Mouse (Mus musculus): Measurements from ENCODE around the gene Gab1. TPM values are rescaled to one million over a fixed set of nuclear protein-coding genes. Genes with fewer than 3 reads are reported as not detected.
A peak's percentile ranks its signal among the peaks of the same experiment; 100 is the strongest.
"Not testable (repeated sequence)": the region's sequence is repeated elsewhere in the genome, so short reads cannot be mapped to it uniquely, and the experiment has no call there.

The Gab1 gene
- polyA plus RNA-seq, 1 experiment from 2014 or later: 25.9 TPM

DNA sequence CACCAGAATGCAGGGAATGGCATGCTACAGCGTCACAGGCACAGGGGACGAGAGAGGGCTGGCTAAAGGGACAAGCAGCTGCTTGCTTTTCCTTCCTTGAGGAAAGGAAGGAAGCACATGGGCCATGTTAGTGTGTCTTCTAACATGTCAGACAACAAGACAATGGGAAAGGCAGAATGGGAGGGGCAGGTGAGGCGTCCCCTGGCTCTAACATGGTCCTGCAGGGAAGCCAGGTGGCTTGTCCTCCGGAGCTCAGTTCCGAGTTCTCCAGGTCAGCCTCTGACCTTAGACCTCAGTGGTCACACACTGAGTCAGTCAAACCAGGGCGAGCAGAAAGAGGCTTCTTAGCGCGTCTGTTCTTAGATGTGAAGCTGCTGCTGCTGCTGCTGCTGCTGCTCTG, 103.9 kb downstream of the Gab1 start:
- Histone ChIP-seq H3K9me3 (replicated peaks; ENCODE audit: control insufficient read depth, low read length) (no peaks in the 10 kb centered on the region), H3K27ac (replicated peaks; ENCODE audit: low read depth, low read length) (no peak overlapping the region), H3K4me2 (ENCODE audit: low read depth, low read length) (no peak overlapping the region), H3K9ac (replicated peaks; ENCODE audit: low read length) (no peak overlapping the region), H3K4me1 (ENCODE audit: control insufficient read depth, insufficient read depth, low read length) (no peaks in the 10 kb centered on the region), H3K36me3 (replicated peaks; ENCODE audit: control insufficient read depth, insufficient read depth, low read depth, low read length) (no peaks in the 10 kb centered on the region), H3K4me3 (ENCODE audit: low read depth, low read length) (no peak overlapping the region), H3K27me3 (ENCODE audit: control insufficient read depth, insufficient read depth, low read length) (no peaks in the 10 kb centered on the region)
- 58% methylated on average over 8 of the region's 8 CpGs for WGBS
- ATAC-seq (replicated peaks; ENCODE audit: insufficient number of reproducible peaks, low FRiP score, low TSS enrichment, low read depth): no peak
- no peak for DNase-seq (ENCODE audit: low spot score)

DNA sequence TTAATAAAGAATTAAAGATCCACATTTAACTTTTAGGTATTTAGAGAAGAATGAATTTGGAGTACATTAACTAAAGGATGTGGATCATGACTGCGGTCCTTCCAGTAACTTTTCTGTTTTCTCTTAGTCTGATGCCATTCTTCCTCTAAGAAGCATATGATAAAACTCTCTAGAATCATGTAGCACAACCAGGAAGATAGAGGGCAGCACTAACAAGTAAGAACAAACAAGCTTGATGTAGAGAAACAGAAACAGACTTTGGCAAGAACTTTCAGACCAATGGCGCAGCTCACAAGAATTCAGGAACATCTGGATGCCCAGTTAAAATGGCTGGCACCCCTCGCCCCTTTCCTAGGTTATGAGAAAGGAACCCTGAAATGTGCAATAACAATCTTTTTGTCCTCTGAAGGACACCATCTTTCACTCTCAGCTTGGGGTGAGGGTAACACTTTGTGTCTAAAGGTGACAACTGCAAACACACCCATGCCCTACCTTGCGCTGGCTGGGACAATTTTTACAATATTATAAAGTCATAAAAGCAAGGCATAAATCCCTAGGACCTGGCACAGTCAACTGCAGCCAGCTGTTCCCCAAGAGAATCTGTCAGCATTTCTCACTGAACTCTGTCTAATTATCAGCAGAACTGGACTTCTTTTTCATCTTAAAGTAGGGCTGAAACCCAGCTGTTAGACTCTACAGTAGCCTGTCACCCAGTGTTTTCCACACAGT, 107.4 kb downstream of the Gab1 start:
- H3K4me2 ChIP-seq (ENCODE audit: low read depth, low read length): no peak overlapping the region
- no peaks in the 10 kb centered on the region for H3K4me1 ChIP-seq (ENCODE audit: control insufficient read depth, insufficient read depth, low read length)
- no peaks in the 10 kb centered on the region for H3K27me3 ChIP-seq (ENCODE audit: control insufficient read depth, insufficient read depth, low read length)
- H3K36me3 ChIP-seq (replicated peaks; ENCODE audit: control insufficient read depth, insufficient read depth, low read depth, low read length): no peaks in the 10 kb centered on the region
- ATAC-seq (replicated peaks; ENCODE audit: insufficient number of reproducible peaks, low FRiP score, low TSS enrichment, low read depth) (no peak), DNase-seq (ENCODE audit: low spot score) (peak; percentile 25)
- H3K27ac ChIP-seq (replicated peaks; ENCODE audit: low read depth, low read length): no peak overlapping the region
- no peaks in the 10 kb centered on the region for H3K9me3 ChIP-seq (replicated peaks; ENCODE audit: control insufficient read depth, low read length)
- no peak overlapping the region for H3K4me3 ChIP-seq (ENCODE audit: low read depth, low read length)
- no peak overlapping the region for H3K9ac ChIP-seq (replicated peaks; ENCODE audit: low read length)
- WGBS: 88% methylated on average over 4 of the region's 4 CpGs

DNA sequence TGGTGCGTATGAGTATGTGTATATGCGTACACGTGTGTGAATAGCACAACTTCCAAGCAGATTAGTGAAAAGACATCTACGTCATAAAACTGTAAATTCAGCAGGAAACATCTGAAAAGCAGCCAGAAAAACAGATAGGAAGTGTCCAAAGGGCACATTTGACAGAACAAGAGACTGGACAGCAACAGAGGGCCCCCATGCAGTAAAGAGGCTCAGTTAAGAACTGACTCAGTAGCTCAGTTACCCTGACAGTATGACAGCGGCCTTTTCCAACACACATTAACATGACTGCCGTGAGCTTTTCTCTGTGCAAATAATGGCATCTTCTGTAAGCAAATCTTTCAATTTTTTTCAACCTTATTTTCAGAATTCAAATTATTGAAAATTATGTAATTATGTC, 111.9 kb downstream of the Gab1 start:
- no peak for ATAC-seq (replicated peaks; ENCODE audit: insufficient number of reproducible peaks, low FRiP score, low TSS enrichment, low read depth)

DNA sequence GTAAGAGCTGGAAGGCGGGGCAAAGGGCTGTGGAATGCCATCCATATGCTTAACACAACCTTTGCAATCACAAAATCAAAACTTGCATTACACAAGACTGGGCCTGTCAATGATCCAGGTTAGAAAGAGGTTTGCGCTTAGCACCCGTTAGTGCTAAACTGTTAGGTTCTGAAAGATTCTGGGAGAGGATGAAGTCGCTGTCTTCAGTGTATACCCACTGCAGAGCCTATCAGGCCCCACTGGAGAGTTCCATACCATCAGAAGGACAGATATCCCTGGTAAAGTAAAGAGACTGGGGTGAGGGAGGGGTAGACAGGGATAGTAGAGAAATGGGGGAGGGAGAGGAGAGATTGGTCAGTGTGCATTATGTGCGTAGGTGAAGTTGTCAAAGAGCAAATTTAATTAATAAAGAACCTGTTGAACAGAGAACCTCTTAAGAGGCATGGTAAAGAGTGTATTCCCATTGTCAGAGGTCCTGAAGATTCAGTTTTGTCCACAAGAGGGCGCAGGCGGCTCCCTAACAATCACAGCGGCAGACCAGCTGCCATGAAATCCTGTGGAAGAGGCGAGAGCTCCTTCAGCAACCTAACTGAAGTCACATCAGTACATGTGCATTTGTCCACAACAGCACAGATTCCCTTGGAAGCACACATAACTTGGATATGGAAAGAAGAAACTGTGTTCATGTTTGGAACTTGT, 127.2 kb downstream of the Gab1 start:
- Histone ChIP-seq H3K36me3 (replicated peaks; ENCODE audit: control insufficient read depth, insufficient read depth, low read depth, low read length) (no peaks in the 10 kb centered on the region), H3K27me3 (ENCODE audit: control insufficient read depth, insufficient read depth, low read length) (no peaks in the 10 kb centered on the region), H3K9me3 (replicated peaks; ENCODE audit: control insufficient read depth, low read length) (no peaks in the 10 kb centered on the region), H3K4me2 (ENCODE audit: low read depth, low read length) (no peak overlapping the region), H3K27ac (replicated peaks; ENCODE audit: low read depth, low read length) (no peak overlapping the region), H3K9ac (replicated peaks; ENCODE audit: low read length) (no peak overlapping the region), H3K4me3 (ENCODE audit: low read depth, low read length) (no peak overlapping the region), H3K4me1 (ENCODE audit: control insufficient read depth, insufficient read depth, low read length) (no peaks in the 10 kb centered on the region)
- ATAC-seq (replicated peaks; ENCODE audit: insufficient number of reproducible peaks, low FRiP score, low TSS enrichment, low read depth) (peak; percentile 68), DNase-seq (ENCODE audit: low spot score) (peak; percentile 92)
- 30% methylated on average over 9 of the region's 9 CpGs for whole genome bisulfite sequencing

More for the DNA sequence above, 111.9 kb downstream of the Gab1 start:
- no peak overlapping the region for H3K4me3 ChIP-seq (ENCODE audit: low read depth, low read length)
- no peaks in the 10 kb centered on the region for H3K36me3 ChIP-seq (replicated peaks; ENCODE audit: control insufficient read depth, insufficient read depth, low read depth, low read length)
- no peaks in the 10 kb centered on the region for H3K9me3 ChIP-seq (replicated peaks; ENCODE audit: control insufficient read depth, low read length)
- no peak overlapping the region for H3K9ac ChIP-seq (replicated peaks; ENCODE audit: low read length)
- H3K27me3 ChIP-seq (ENCODE audit: control insufficient read depth, insufficient read depth, low read length): no peaks in the 10 kb centered on the region
- WGBS: 92% methylated on average over 6 of the region's 6 CpGs
- DNase-seq (ENCODE audit: low spot score): no peak
- H3K27ac ChIP-seq (replicated peaks; ENCODE audit: low read depth, low read length): no peak overlapping the region
- no peaks in the 10 kb centered on the region for H3K4me1 ChIP-seq (ENCODE audit: control insufficient read depth, insufficient read depth, low read length)
- H3K4me2 ChIP-seq (ENCODE audit: low read depth, low read length): no peak overlapping the region

DNA sequence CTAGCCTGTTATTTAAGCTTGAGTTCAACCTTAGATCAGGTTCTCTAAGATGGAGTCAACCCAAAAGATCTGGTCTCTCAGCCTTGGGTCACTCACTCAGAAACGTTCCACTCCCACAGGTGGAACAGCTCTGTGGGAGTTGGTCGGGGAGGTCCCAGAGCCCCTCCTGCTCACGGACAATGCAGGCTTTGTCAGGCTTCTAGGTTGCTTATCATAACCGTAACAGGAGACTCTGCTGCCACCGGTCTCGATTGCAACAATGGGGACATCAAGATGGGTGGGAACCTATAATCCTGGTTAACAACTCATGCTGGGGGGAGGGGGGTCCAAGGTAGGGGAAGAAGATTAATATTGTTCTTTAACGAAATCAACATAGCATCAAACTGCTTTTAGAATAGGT, 127.9 kb downstream of the Gab1 start:
- Histone ChIP-seq H3K4me1 (ENCODE audit: control insufficient read depth, insufficient read depth, low read length) (no peaks in the 10 kb centered on the region), H3K9ac (replicated peaks; ENCODE audit: low read length) (no peak overlapping the region), H3K36me3 (replicated peaks; ENCODE audit: control insufficient read depth, insufficient read depth, low read depth, low read length) (no peaks in the 10 kb centered on the region), H3K4me2 (ENCODE audit: low read depth, low read length) (no peak overlapping the region), H3K27me3 (ENCODE audit: control insufficient read depth, insufficient read depth, low read length) (no peaks in the 10 kb centered on the region), H3K4me3 (ENCODE audit: low read depth, low read length) (no peak overlapping the region), H3K9me3 (replicated peaks; ENCODE audit: control insufficient read depth, low read length) (no peaks in the 10 kb centered on the region), H3K27ac (replicated peaks; ENCODE audit: low read depth, low read length) (no peak overlapping the region)
- 63% methylated on average over 7 of the region's 7 CpGs for WGBS
- DNase-seq (ENCODE audit: low spot score) (no peak), ATAC-seq (replicated peaks; ENCODE audit: insufficient number of reproducible peaks, low FRiP score, low TSS enrichment, low read depth) (no peak)

DNA sequence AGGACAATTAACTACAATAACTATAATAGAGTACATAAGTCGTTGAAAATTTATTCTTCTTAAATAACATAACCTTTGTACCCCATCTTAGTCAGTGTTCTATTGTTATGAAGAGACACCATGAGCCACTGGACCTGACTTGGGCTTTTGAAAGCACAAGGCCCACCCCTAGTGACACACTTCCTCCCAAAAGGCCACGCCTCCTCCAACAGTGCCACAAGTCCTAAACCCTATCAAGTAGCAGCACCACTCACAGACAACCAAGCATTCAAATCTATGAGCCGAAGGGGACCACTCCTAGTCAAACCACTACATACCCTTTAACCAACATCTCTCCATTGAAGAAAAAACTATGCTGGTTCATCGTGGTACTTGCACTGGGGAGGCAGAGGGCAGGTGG, 131.2 kb downstream of the Gab1 start:
- WGBS: 86% methylated on average over 4 of the region's 4 CpGs
- Histone ChIP-seq H3K9ac (replicated peaks; ENCODE audit: low read length) (no peak overlapping the region), H3K27ac (replicated peaks; ENCODE audit: low read depth, low read length) (no peak overlapping the region), H3K27me3 (ENCODE audit: control insufficient read depth, insufficient read depth, low read length) (no peaks in the 10 kb centered on the region), H3K4me1 (ENCODE audit: control insufficient read depth, insufficient read depth, low read length) (no peaks in the 10 kb centered on the region), H3K4me2 (ENCODE audit: low read depth, low read length) (no peak overlapping the region), H3K4me3 (ENCODE audit: low read depth, low read length) (no peak overlapping the region), H3K9me3 (replicated peaks; ENCODE audit: control insufficient read depth, low read length) (no peaks in the 10 kb centered on the region), H3K36me3 (replicated peaks; ENCODE audit: control insufficient read depth, insufficient read depth, low read depth, low read length) (no peaks in the 10 kb centered on the region)
- ATAC-seq (replicated peaks; ENCODE audit: insufficient number of reproducible peaks, low FRiP score, low TSS enrichment, low read depth): no peak
- DNase-seq (ENCODE audit: low spot score): no peak

DNA sequence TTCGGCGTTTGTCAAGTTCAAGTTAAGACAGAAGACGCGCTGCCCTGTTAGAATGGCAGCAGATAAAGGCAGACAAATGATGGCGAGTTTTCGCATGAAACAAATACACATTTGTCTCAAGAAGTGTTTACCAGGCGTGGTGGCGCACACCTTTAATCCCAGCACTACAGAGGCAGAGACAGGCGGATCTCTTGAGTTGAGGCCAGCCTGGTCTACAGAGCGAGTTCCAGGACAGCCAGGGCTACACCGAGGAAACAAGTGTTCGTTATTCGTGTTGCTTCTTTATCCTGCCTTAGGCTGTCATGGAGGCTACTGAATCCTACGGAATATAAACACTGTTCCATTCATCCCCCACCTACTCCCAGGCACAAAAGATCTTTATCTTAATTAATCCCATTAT, 140.4 kb downstream of the Gab1 start:
- no peaks in the 10 kb centered on the region for H3K9me3 ChIP-seq (replicated peaks; ENCODE audit: control insufficient read depth, low read length)
- no peak for DNase-seq (ENCODE audit: low spot score)
- 17% methylated on average over 14 of the region's 14 CpGs for WGBS
- peak overlapping the region; percentile 44 for H3K4me2 ChIP-seq (ENCODE audit: low read depth, low read length)
- no peaks in the 10 kb centered on the region for H3K27me3 ChIP-seq (ENCODE audit: control insufficient read depth, insufficient read depth, low read length)
- H3K4me3 ChIP-seq (ENCODE audit: low read depth, low read length): peak overlapping the region; percentile 41
- H3K9ac ChIP-seq (replicated peaks; ENCODE audit: low read length): peak overlapping the region; percentile 64
- no peaks in the 10 kb centered on the region for H3K4me1 ChIP-seq (ENCODE audit: control insufficient read depth, insufficient read depth, low read length)
- H3K27ac ChIP-seq (replicated peaks; ENCODE audit: low read depth, low read length): peak overlapping the region; percentile 99
- peak; percentile 58; the same call in 1 of the 2 replicates for ATAC-seq (replicated peaks; ENCODE audit: insufficient number of reproducible peaks, low FRiP score, low TSS enrichment, low read depth)
- no peaks in the 10 kb centered on the region for H3K36me3 ChIP-seq (replicated peaks; ENCODE audit: control insufficient read depth, insufficient read depth, low read depth, low read length)

DNA sequence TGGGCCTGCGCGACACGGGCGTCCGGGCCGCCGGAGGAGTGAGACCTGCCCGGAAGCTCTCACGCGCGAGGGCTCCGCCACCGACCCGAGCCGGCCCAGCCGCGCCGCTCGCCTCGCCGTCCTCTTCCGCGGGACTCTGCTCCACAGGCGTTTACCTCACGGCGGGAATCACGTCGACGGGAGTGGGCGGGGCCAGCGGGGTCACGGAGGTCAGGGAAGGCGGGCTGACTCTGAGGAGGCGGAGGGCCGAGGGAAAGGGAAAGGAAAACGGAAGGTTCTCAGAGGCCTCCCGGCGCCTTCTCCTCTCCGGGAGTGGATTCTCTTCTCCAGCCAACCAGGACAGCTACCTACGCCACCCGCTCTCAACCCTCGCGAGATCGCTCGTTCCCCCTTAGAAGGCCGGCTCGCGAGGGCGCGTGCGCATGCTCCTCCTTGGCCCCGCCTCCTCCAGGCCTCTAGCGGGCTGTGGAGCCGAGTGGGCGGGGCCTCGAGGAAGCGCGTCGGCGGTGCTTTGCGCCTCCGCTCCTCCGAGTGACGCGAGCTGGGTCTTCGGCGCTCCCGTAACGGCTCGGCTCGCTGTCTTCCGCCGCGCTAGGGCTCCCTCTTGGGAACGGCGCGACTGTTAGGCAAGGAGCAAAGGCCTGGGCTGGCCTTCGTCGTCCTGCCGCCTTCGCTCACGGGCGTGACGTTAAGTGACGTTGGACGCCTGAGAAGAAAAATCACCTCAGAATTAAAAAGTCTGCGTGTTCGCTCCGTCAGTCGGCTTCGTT, 141.0 kb downstream of the Gab1 start, which contains the start of gene Smarca5:
TSS of gene Smarca5 (minus strand) at position 343 of the 770 bp plus-strand sequence.
- not testable (repeated sequence) for H3K9me3 ChIP-seq (replicated peaks; ENCODE audit: control insufficient read depth, low read length); H3K4me1 ChIP-seq (ENCODE audit: control insufficient read depth, insufficient read depth, low read length); H3K27me3 ChIP-seq (ENCODE audit: control insufficient read depth, insufficient read depth, low read length); H3K36me3 ChIP-seq (replicated peaks; ENCODE audit: control insufficient read depth, insufficient read depth, low read depth, low read length)
- ATAC-seq (replicated peaks; ENCODE audit: insufficient number of reproducible peaks, low FRiP score, low TSS enrichment, low read depth) (peak; percentile 96), DNase-seq (ENCODE audit: low spot score) (peak; percentile 91)
- Histone ChIP-seq H3K27ac (replicated peaks; ENCODE audit: low read depth, low read length) (peak within 1 kb of the TSS; percentile 99), H3K4me3 (ENCODE audit: low read depth, low read length) (peak within 1 kb of the TSS; percentile 92), H3K9ac (replicated peaks; ENCODE audit: low read length) (peak within 1 kb of the TSS; percentile 97), H3K4me2 (ENCODE audit: low read depth, low read length) (peak within 1 kb of the TSS; percentile 76)
- WGBS: under 1% methylated on average over 76 of the region's 91 CpGs
